Mouse (Mus musculus): Measurements from ENCODE around the gene Gopc. TPM values are rescaled to one million over a fixed set of nuclear protein-coding genes. Genes with fewer than 3 reads are reported as not detected.

Gopc gene
- polyA plus RNA-seq, 1 experiment from 2014 or later = 5.0 TPM

DNA sequence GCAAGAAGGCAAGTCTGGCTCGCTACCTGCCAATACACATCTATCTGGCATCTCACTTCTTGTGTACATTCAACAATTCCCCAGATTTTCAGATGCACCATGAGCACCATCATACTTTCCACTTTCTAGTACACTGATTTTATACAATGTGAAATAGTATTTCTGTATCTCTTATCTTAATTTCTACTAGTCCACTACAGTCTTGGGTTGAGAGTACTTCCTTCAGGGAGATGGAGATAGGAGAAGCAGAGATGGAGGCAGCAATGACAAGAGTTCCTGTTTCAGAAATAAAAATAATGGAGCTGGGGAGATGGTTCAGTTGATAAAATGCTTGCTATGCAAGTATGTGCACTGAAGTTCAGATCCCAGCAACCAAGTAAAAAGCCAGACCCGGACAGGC, 4.1 kb downstream of the Gopc start:
- 80% methylated on average over 2 of the region's 2 CpGs for WGBS (ENCODE audit: insufficient replicate concordance)
- ATAC-seq (ENCODE audit: low read depth) = no peak

GRCm38 (mm10) chr10:52376422-52376821, 5.5 kb downstream of the Gopc start:
- Histone ChIP-seq H3K4me2 (ENCODE audit: low read depth, low read length) (no peak overlapping the region), H3K9me3 (replicated peaks; ENCODE audit: control insufficient read depth, low read length) (no peaks in the 10 kb centered on the region), H3K27ac (ENCODE audit: low read length) (no peak overlapping the region), H3K4me3 (ENCODE audit: low read depth, low read length) (no peak overlapping the region), H3K4me1 (ENCODE audit: control insufficient read depth, low read depth, low read length) (peaks cover 6% of the 10 kb centered on the region), H3K27me3 (ENCODE audit: control insufficient read depth, insufficient read depth, low read depth, low read length) (no peaks in the 10 kb centered on the region), H3K36me3 (ENCODE audit: control insufficient read depth, insufficient read depth) (no peaks in the 10 kb centered on the region), H3K9ac (ENCODE audit: low read depth, low read length) (no peak overlapping the region)
- 47% methylated on average over 2 of the region's 2 CpGs for WGBS (ENCODE audit: insufficient replicate concordance)
- no peak for ATAC-seq (ENCODE audit: low read depth)

More for the DNA sequence above, 4.1 kb downstream of the Gopc start:
- Histone ChIP-seq H3K4me2 (ENCODE audit: low read depth, low read length) (no peak overlapping the region), H3K4me3 (ENCODE audit: low read depth, low read length) (no peak overlapping the region), H3K9ac (ENCODE audit: low read depth, low read length) (no peak overlapping the region), H3K27me3 (ENCODE audit: control insufficient read depth, insufficient read depth, low read depth, low read length) (no peaks in the 10 kb centered on the region), H3K27ac (ENCODE audit: low read length) (no peak overlapping the region), H3K36me3 (ENCODE audit: control insufficient read depth, insufficient read depth) (no peaks in the 10 kb centered on the region), H3K4me1 (ENCODE audit: control insufficient read depth, low read depth, low read length) (peaks cover 8% of the 10 kb centered on the region), H3K9me3 (replicated peaks; ENCODE audit: control insufficient read depth, low read length) (no peaks in the 10 kb centered on the region)

DNA sequence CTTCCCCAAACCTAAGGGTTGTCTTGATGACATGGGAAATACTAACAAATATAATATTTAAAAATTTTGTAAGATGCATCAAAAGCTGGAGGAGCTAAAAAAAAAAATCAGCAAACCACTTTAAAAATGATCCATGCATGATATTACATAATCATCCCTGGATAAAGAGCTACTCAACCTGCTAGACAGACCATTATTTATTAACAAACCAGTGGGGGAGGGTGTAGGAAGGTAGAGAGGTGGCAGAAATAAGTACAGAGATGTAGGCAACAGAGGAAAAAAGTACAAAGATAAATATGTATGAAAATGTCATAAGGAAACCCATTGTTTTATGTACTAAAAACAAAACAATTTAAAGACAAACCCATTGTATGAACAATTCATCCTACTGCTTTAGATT, 7.3 kb downstream of the Gopc start:
- no peaks in the 10 kb centered on the region for H3K9me3 ChIP-seq (replicated peaks; ENCODE audit: control insufficient read depth, low read length)
- H3K4me3 ChIP-seq (ENCODE audit: low read depth, low read length) = no peak overlapping the region
- no peak overlapping the region for H3K4me2 ChIP-seq (ENCODE audit: low read depth, low read length)
- H3K4me1 ChIP-seq (ENCODE audit: control insufficient read depth, low read depth, low read length) = peaks cover 3% of the 10 kb centered on the region
- no peaks in the 10 kb centered on the region for H3K36me3 ChIP-seq (ENCODE audit: control insufficient read depth, insufficient read depth)
- no peak overlapping the region for H3K27ac ChIP-seq (ENCODE audit: low read length)
- no peak overlapping the region for H3K9ac ChIP-seq (ENCODE audit: low read depth, low read length)
- no peaks in the 10 kb centered on the region for H3K27me3 ChIP-seq (ENCODE audit: control insufficient read depth, insufficient read depth, low read depth, low read length)
- ATAC-seq (ENCODE audit: low read depth) = no peak

DNA sequence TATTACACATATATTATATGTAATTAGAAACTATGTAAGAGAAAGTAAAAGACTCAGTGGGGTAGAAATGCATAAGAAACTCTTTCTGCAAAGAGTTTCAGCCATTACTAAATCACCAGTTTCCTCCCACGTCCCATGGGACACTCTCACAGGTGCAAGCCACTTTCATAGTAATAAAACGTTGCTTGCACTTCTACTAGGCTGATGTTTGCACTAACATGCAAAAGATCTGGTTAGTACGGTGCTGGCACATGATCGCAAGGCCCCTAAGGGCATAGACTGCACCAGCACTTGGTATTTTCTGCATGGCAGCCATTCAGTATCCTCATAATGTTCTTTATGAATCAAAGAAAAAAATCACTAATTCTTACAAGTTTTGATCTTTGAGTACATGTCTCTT, 8.1 kb downstream of the Gopc start:
- H3K27ac ChIP-seq (ENCODE audit: low read length) = no peak overlapping the region
- no peaks in the 10 kb centered on the region for H3K9me3 ChIP-seq (replicated peaks; ENCODE audit: control insufficient read depth, low read length)
- no peak overlapping the region for H3K4me2 ChIP-seq (ENCODE audit: low read depth, low read length)
- no peak overlapping the region for H3K9ac ChIP-seq (ENCODE audit: low read depth, low read length)
- WGBS (ENCODE audit: insufficient replicate concordance) = 68% methylated on average over 4 of the region's 4 CpGs
- no peak overlapping the region for H3K4me3 ChIP-seq (ENCODE audit: low read depth, low read length)
- no peak for ATAC-seq (ENCODE audit: low read depth)
- no peaks in the 10 kb centered on the region for H3K36me3 ChIP-seq (ENCODE audit: control insufficient read depth, insufficient read depth)
- H3K27me3 ChIP-seq (ENCODE audit: control insufficient read depth, insufficient read depth, low read depth, low read length) = no peaks in the 10 kb centered on the region
- peaks cover 3% of the 10 kb centered on the region for H3K4me1 ChIP-seq (ENCODE audit: control insufficient read depth, low read depth, low read length)

- Histone ChIP-seq H3K9ac (ENCODE audit: low read depth, low read length) (no peak overlapping the region), H3K4me1 (ENCODE audit: control insufficient read depth, low read depth, low read length) (no peaks in the 10 kb centered on the region), H3K4me2 (ENCODE audit: low read depth, low read length) (no peak overlapping the region), H3K27ac (ENCODE audit: low read length) (no peak overlapping the region), H3K4me3 (ENCODE audit: low read depth, low read length) (no peak overlapping the region), H3K36me3 (ENCODE audit: control insufficient read depth, insufficient read depth) (no peaks in the 10 kb centered on the region), H3K27me3 (ENCODE audit: control insufficient read depth, insufficient read depth, low read depth, low read length) (no peaks in the 10 kb centered on the region), H3K9me3 (replicated peaks; ENCODE audit: control insufficient read depth, low read length) (no peaks in the 10 kb centered on the region)
- no peak for ATAC-seq (ENCODE audit: low read depth)
- 71% methylated on average over 4 of the region's 4 CpGs for WGBS (ENCODE audit: insufficient replicate concordance)
These were observed 13.5 kb downstream of the Gopc start for GRCm38 (mm10) chr10:52368376-52368775.

- H3K4me1 ChIP-seq (ENCODE audit: control insufficient read depth, low read depth, low read length) = no peaks in the 10 kb centered on the region; the same call in 1 of the 2 replicates
- peak; percentile 84 for ATAC-seq (ENCODE audit: low read depth)
- H3K27me3 ChIP-seq (ENCODE audit: control insufficient read depth, insufficient read depth, low read depth, low read length) = no peaks in the 10 kb centered on the region
- no peak overlapping the region; the same call in 1 of the 2 replicates for H3K27ac ChIP-seq (ENCODE audit: low read length)
- H3K36me3 ChIP-seq (ENCODE audit: control insufficient read depth, insufficient read depth) = no peaks in the 10 kb centered on the region
- no peak overlapping the region for H3K9ac ChIP-seq (ENCODE audit: low read depth, low read length)
- no peaks in the 10 kb centered on the region for H3K9me3 ChIP-seq (replicated peaks; ENCODE audit: control insufficient read depth, low read length)
- WGBS (ENCODE audit: insufficient replicate concordance) = 69% methylated on average over 9 of the region's 9 CpGs
- no peak overlapping the region for H3K4me2 ChIP-seq (ENCODE audit: low read depth, low read length)
- no peak overlapping the region for H3K4me3 ChIP-seq (ENCODE audit: low read depth, low read length)
These were observed 20.9 kb downstream of the Gopc start for GRCm38 (mm10) chr10:52360862-52361609.

DNA sequence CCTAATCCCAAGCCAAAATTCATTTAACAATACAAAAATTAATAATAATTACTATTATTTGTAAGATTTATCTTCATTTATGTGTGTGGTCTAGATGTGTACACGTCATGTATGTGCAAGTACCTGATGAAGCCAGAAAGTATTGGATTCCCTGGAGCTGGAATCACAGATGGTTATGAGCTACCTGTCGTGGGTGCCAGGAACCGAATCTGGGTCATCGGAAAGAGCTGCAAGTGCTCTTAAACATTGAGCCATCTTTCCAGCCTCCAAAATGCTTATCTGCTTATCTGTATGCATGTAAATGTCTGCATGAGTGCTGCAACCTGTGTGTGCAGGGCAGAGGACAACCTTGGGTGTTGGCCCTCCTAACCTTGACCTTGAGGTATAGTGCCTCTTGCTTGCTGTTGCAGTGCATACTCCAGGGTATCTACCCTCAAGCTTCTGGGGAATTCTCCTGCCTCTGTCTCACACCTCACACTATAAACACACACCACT, 21.6 kb downstream of the Gopc start:
- 83% methylated on average over 4 of the region's 4 CpGs for WGBS (ENCODE audit: insufficient replicate concordance)
- Histone ChIP-seq H3K4me1 (ENCODE audit: control insufficient read depth, low read depth, low read length) (no peaks in the 10 kb centered on the region; the same call in 1 of the 2 replicates), H3K27me3 (ENCODE audit: control insufficient read depth, insufficient read depth, low read depth, low read length) (no peaks in the 10 kb centered on the region), H3K36me3 (ENCODE audit: control insufficient read depth, insufficient read depth) (no peaks in the 10 kb centered on the region), H3K9ac (ENCODE audit: low read depth, low read length) (no peak overlapping the region), H3K4me3 (ENCODE audit: low read depth, low read length) (no peak overlapping the region), H3K27ac (ENCODE audit: low read length) (no peak overlapping the region), H3K4me2 (ENCODE audit: low read depth, low read length) (no peak overlapping the region), H3K9me3 (replicated peaks; ENCODE audit: control insufficient read depth, low read length) (no peaks in the 10 kb centered on the region)
- ATAC-seq (ENCODE audit: low read depth) = no peak

GRCm38 (mm10) chr10:52358467-52358866, 23.5 kb downstream of the Gopc start, which contains the start of gene Gm26741:
Gm26741 (plus strand) TSS chr10:52358767.
- Histone ChIP-seq H3K4me3 (ENCODE audit: low read depth, low read length) (no peak within 1 kb of the TSS), H3K27ac (ENCODE audit: low read length) (no peak within 1 kb of the TSS), H3K4me2 (ENCODE audit: low read depth, low read length) (no peak within 1 kb of the TSS), H3K4me1 (ENCODE audit: control insufficient read depth, low read depth, low read length) (no peaks in the 10 kb centered on the region; the same call in 1 of the 2 replicates), H3K27me3 (ENCODE audit: control insufficient read depth, insufficient read depth, low read depth, low read length) (no peaks in the 10 kb centered on the region), H3K36me3 (ENCODE audit: control insufficient read depth, insufficient read depth) (no peaks in the 10 kb centered on the region), H3K9me3 (replicated peaks; ENCODE audit: control insufficient read depth, low read length) (no peaks in the 10 kb centered on the region), H3K9ac (ENCODE audit: low read depth, low read length) (no peak within 1 kb of the TSS)
- no peak for ATAC-seq (ENCODE audit: low read depth)
- WGBS (ENCODE audit: insufficient replicate concordance) = 75% methylated on average over 2 of the region's 2 CpGs

- Histone ChIP-seq H3K4me1 (ENCODE audit: control insufficient read depth, low read depth, low read length) (no peaks in the 10 kb centered on the region), H3K4me3 (ENCODE audit: low read depth, low read length) (no peak overlapping the region), H3K4me2 (ENCODE audit: low read depth, low read length) (no peak overlapping the region), H3K9me3 (replicated peaks; ENCODE audit: control insufficient read depth, low read length) (no peaks in the 10 kb centered on the region), H3K9ac (ENCODE audit: low read depth, low read length) (no peak overlapping the region), H3K27ac (ENCODE audit: low read length) (no peak overlapping the region), H3K36me3 (ENCODE audit: control insufficient read depth, insufficient read depth) (peaks cover 11% of the 10 kb centered on the region), H3K27me3 (ENCODE audit: control insufficient read depth, insufficient read depth, low read depth, low read length) (no peaks in the 10 kb centered on the region)
- ATAC-seq (ENCODE audit: low read depth) = no peak
- 77% methylated on average over 9 of the region's 9 CpGs for WGBS (ENCODE audit: insufficient replicate concordance)
These were observed 28.7 kb downstream of the Gopc start for GRCm38 (mm10) chr10:52353184-52353583.

Data from liver, embryonic 16.5 days (tissue).